Mouse (Mus musculus) layer of hippocampus, adult 9-10 months (tissue): ENCODE results near the gene Baz1a.

Experiments
- DNase-seq: peaks from one replicate; pipeline ENCODE4 v3.0.0; 2022; ENCODE audit warnings: low spot score

Gene Baz1a

GRCm38 (mm10) chr12:54859531-54859930 lies 154.6 kb downstream of the Baz1a start:
- peak; percentile 26 for DNase-seq

DNA sequence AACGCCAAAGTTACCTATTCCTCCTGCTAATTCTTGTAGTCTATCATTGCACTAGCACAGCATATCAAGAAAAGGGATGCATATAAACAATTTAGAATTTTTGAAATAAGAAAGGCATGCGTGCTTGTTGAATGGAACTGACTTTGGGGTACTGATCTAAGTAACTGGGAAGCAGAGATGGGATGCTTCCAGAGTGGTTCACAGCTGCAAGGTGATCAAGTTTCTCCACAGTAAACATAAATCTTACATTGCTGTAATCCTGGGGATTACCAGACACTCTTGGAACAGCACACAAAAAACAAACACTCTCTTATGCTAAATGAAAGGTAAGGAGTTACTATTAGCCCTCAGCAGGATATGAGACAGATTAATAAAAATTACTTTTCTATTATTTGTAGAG lies 163.6 kb downstream of the Baz1a start:
- DNase-seq = no peak

DNA sequence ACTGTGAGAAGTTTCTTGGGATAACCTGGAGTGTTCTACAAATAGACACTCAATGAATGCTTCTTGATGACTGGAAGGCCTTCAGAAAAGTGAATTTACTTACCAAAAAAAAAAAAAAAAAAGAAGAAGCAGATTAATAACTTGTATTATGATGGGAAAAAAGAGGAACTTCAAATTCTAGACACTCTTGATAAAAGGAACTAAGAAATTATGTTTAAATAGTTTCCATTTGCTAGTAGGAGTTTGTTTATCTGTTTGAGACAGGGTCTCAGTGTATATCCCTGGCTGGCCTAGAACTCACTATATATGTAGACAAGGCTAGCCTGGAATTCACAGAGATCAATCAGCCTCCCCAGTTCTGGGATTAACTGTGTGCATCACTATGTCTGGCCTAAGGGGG lies 169.7 kb downstream of the Baz1a start:
- DNase-seq = no peak
